Mouse (Mus musculus) c-Kit-positive CD71-positive TER-119-positive erythroid progenitor cells, embryonic 14.5 days (primary cell): ENCODE data around the gene Gm20388.

Experiments used
- DNase-seq: peaks from one replicate; pipeline ENCODE4 v3.0.0-alpha.2; 2013; ENCODE audit warnings: low spot score

The Gm20388 gene

GRCm38 (mm10) chr8:123649483-123649882 is 3738.8 kb downstream of the Gm20388 start:
- DNase-seq: no peak

- no peak for DNase-seq
Measured at GRCm38 (mm10) chr8:123651390-123652098, 3740.9 kb downstream of the Gm20388 start.

DNA sequence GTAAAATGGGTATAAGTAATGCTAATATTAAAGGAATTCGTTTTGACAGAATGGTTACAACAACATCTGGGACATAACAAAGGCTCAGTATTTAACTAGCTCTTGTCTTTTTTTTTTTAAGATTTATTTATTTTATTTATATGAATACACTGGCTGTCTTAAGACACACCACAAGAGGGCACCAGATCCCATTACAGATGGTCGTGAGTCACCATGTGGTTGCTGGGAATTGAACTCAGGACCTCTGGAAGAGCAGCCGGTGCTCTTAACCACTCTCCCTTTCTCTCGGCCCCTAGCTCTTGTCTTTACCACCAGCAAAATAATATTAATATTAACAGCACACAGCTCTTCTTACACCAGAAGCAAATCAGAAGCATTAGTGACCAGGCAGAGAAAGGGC is 3742.0 kb downstream of the Gm20388 start:
- DNase-seq: no peak

GRCm38 (mm10) chr8:123653308-123653993 is 3742.8 kb downstream of the Gm20388 start, which contains the start of gene Rhou:
Rhou (plus strand) TSS chr8:123653929.
- peak; percentile 32 for DNase-seq

GRCm38 (mm10) chr8:123653994-123654569 is 3743.4 kb downstream of the Gm20388 start:
- DNase-seq: no peak

DNA sequence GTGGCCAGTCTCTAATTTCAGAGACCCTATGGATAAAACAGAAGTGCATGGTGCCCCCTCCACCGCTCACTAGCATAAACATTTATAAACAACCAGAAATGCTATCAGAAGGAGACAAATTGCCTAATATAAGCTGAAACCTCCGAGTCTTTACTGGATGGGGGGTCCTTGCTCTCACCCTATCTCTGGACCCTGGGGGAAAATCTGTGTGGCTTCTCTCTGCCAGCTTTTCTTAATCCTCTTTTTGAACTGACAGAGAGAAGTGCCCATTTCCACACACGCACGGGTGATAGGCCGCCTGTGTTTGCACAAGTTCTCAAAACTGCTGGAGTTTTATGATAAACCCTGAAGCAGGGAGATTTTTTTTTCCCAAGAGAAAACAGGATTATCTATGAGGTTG is 3744.1 kb downstream of the Gm20388 start:
- DNase-seq: no peak

DNA sequence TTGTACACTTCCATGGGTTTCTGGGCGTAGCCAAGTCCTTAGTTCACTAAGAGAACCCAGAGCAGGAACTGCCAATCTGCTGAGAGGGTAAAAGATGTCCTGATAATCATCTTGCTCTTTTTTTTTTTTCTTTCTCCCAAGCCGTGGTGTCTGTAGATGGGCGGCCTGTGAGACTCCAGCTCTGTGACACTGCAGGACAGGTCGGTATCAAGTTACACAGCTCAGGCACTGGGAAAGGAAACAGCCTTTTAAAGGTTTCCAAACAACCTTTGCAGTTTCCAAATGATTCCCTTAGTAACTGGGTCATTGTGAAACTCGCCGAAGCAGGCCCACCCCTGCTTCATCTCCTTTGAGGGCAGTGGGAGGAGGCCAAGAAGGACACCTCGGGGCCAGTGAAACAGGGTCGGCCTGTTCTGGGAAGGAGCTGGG is 3744.7 kb downstream of the Gm20388 start:
- DNase-seq: no peak

- no peak for DNase-seq
Measured at GRCm38 (mm10) chr8:123657826-123658225, 3747.2 kb downstream of the Gm20388 start.

DNA sequence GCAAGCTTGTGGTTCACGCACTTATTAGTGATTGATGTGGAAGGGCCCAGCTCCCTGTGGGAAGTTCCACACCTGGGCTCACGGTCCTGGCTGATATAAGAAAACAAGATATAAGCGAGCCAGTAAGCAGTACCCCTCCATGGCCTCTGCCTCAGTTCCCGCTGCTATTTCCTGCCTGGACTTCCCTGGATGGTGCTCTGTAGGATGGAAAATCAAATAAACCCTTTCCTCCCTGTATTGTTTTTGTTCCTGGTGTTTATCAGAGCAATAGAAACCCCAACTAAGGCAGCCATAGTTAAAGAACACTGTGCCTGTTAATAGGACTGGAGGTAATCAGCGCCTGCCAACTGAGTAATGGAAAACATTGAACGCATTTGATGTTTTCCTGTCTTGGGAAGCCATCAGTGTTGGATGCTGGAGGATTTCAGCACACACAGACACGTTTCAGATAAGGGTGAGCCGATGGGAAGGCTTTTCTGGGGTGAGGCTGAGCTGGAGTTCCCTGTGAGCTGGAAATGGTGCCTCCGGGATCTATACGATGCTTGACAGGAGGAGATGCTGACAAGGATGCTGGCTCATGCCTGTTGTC is 3748.9 kb downstream of the Gm20388 start:
- DNase-seq: no peak

DNA sequence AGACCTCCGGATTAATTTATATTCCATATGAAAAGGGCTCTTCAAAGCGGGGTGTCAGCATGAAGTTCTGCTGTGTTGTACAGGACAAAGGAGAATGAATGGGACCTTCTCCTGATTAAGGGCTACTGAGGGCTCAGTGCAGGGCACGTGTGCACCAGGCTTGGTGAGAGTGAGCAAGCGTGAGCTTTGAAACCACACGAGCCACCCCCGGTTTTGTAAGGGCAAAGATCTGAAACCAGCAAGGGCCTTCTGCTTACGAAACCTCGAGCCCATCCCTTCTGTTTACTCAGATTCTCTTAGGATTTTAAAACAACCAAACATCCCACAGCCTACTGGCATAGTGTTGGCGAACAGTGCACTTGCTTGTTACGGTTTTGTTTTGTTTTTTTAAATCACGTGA is 3750.9 kb downstream of the Gm20388 start:
- no peak for DNase-seq

- DNase-seq: no peak
Measured at GRCm38 (mm10) chr8:123665580-123665979, 3754.9 kb downstream of the Gm20388 start.

DNA sequence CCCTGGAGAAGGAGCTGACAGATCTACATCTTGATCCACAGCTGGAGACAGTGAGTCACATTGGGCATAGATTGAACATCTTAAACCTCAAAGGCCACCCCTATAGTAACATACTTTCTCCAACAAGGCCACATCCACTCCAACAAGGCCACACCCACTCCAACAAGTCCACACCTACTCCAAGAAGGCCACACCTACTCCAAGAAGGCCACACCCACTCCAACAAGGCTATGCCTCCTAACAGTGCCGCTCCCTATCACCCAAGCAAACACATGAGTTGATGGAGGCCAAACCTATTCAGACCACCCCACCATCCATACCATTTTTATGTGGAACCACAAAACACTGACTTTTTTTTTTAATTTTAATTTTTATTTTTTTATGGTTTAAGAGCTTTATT is 3756.2 kb downstream of the Gm20388 start:
- DNase-seq: peak; percentile 12

- no peak for DNase-seq
Measured at GRCm38 (mm10) chr8:123668681-123669080, 3758.0 kb downstream of the Gm20388 start.

GRCm38 (mm10) chr8:123670766-123671165 is 3760.1 kb downstream of the Gm20388 start:
- no peak for DNase-seq

GRCm38 (mm10) chr8:123671454-123671853 is 3760.8 kb downstream of the Gm20388 start:
- no peak for DNase-seq

GRCm38 (mm10) chr8:123672648-123673047 is 3762.0 kb downstream of the Gm20388 start:
- DNase-seq: no peak

- DNase-seq: no peak
Measured at GRCm38 (mm10) chr8:123675611-123676010, 3765.0 kb downstream of the Gm20388 start.

DNA sequence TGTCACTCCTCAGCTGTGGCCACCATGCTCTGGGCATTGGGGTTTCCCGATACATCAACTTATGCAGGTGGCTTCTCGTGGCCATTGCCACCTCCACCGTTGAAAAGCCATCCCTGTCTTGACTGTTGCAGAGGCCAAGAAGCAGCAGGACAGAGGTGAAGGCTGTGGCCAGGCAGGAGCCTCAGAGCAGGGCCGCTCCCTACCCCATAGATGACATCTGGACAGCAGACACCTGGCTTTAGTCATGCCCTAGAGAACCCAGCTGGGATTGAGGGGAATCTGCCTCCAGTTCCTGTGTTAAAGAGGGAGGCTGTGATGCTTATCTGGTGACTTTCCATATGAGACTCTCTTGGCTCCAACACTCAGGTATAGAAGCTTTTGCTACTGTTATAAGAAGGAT is 3767.7 kb downstream of the Gm20388 start:
- DNase-seq: no peak

GRCm38 (mm10) chr8:123682073-123682761 is 3771.6 kb downstream of the Gm20388 start:
- DNase-seq: peak; percentile 45

DNA sequence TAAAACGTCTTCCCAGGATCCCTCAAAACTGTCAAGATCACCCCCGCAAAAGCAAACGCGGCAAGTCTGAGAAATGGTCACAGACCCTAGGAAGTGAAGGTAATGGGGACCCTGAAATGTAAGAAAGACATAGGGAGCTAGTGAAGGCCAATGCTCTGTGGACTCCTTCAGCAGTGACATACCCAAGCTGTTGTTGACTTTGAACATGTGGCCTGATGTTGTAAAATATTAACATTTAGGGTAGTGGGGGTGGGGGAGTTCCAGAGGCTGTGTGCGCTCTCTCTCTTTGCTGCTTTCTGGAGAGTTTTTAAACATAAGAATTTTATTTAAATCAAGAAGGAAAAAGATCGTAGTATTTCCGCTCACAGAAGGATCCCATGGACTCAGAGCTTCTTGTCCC is 3772.7 kb downstream of the Gm20388 start:
- DNase-seq: no peak

DNA sequence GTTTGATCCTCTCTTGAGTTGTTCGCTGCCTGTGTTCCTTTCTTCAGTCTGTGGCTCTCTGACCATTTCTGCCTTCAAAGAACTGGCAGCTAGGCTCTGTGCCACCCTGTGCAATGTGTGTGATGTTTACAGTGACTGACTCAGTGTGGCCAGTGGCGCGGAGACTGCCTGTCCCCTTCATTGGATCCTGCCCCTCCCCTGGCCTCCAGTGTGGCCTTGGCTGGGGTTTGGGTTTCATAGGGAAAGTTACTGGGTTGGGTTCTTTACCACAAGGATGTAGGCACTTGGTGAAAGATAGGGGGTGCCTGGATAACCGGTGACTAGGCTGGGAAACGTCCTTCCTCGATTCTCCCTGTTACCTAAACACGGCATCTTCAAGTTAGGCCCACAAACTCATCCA is 3774.2 kb downstream of the Gm20388 start:
- no peak for DNase-seq

DNA sequence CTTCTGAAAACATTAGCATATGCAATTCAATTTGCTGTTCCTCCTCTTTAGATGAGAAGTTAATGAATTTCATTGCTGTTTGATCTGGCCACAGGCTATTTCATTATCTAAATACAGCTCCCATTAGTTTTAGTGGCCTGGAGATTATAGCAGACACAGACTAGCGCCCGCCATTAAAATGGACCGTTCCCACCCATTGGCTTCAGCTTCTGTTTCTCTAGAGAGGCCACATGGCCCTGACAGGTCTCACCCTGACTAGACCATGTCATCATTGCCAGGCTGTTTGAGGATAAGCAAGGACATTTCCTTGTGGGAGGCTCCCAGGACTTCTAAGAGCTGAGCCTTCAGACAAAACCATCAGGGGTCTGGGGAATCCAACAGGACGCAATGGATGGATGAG is 3774.8 kb downstream of the Gm20388 start:
- no peak for DNase-seq
